Mouse (Mus musculus) colon, adult 2 months (tissue): Measurements from ENCODE around the gene Slc25a48. TPM values are rescaled to one million over a fixed set of nuclear protein-coding genes. Genes with fewer than 3 reads are reported as not detected.

Experiments
- polyA plus RNA-seq: library from polyadenylated mRNA; depleted of rRNA; stranded (reverse); fragments of >200 nt; gene quantifications from 2 replicates; pipeline ENCODE4 v1.2.3, GENCODE M21; 2012; rRNA removed

Slc25a48 gene
- 0.72 and 0.87 TPM in 2 replicates for polyA plus RNA-seq

GRCm38 (mm10) chr13:56438211-56439075 is at the start of gene Slc25a48:
Gene Slc25a48 (plus strand): TSS chr13:56438355.

GRCm38 (mm10) chr13:56426365-56426764 is 11.8 kb upstream of the Slc25a48 start, which contains the start of gene Gm3045:
Gene Gm3045 (plus strand): TSS chr13:56426594.

GRCm38 (mm10) chr13:56482146-56482545 is 44.0 kb downstream of the Slc25a48 start, which contains the start of gene Il9:
Gene Il9 (minus strand): TSS chr13:56482246.

GRCm38 (mm10) chr13:56522081-56522820 is 84.1 kb downstream of the Slc25a48 start, which contains the start of gene Fbxl21:
Gene Fbxl21 (plus strand): TSS chr13:56522472.

Other genes starting within 250 kb of the Slc25a48 start
- not detected in 2 replicates for gene Neurog1, start 186.2 kb upstream of the Slc25a48 start, polyA plus RNA-seq
- 43.1 and 43.2 TPM in 2 replicates for gene Cxcl14, start 141.8 kb upstream of the Slc25a48 start, polyA plus RNA-seq
- not detected in 2 replicates for gene Gm3045, start 11.8 kb upstream of the Slc25a48 start, polyA plus RNA-seq
- gene Il9, start 43.9 kb downstream of the Slc25a48 start, polyA plus RNA-seq: not detected in 2 replicates
- 0.27 and 0.90 TPM in 2 replicates for gene Fbxl21, start 84.1 kb downstream of the Slc25a48 start, polyA plus RNA-seq
- not detected in 2 replicates for gene Lect2, start 110.1 kb downstream of the Slc25a48 start, polyA plus RNA-seq
- gene Tgfbi, start 171.2 kb downstream of the Slc25a48 start, polyA plus RNA-seq: 110 and 147 TPM in 2 replicates